Mouse (Mus musculus) adrenal gland (tissue): ENCODE results near the gene Chmp2a.

Experiments
- intact Hi-C: fragments of 180-260 bp; cut with DNase I; formaldehyde crosslinking; loops from one replicate; pipeline ENCODE4 v1.15.1; 2025

Chmp2a gene

DNA sequence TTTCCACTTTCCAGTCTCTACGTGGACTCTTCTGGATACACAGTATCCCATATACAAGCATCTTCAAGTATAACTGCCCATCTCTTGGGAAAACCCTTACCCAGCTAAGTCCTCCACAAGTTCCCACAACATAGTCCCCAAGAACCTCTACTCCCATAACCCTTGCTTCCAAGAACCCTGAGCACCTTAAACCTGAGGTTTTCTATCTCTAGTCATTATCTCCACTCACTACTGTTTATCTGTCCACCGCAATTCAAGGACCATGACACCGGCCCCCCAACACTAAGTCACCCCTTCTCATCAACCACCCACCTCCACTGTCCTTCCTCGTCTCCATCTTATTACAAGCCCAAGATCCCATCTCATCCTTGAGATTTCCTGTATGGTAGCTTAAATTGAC is 2.2 kb upstream of the Chmp2a start:
- intact Hi-C loops = no loop called here

DNA sequence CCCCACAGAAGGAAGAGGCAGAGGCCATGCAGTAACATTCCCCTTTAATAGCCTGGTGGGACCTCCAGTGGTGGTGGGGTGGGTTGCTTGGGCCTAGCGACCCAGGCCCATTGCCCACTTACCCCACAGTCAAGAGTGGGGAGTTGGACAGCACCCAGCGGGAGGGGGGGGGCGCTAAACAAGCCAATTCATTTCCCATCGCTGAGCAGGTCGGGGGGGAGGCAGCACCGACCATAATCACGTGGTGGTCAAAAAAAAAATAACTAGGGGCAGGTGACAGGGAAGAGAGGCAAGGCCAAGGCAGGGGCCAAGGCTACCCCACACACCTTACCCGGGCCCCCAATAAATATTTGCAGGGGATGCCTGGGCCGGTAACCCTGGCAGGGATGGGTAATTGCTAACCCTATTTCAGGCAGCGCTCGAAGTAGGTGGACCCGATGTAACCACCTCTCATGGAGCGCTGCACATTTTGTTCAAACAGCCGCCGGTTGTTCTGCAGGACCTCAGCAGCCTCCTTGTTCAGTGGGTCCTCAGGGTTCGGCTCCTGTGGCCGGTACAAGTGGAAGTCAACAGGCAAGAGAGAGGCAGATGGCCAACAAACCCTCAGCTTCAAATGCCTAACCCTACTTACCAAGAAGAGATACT is 726 bp upstream of the Chmp2a start:
- intact Hi-C loops = no loop called here

DNA sequence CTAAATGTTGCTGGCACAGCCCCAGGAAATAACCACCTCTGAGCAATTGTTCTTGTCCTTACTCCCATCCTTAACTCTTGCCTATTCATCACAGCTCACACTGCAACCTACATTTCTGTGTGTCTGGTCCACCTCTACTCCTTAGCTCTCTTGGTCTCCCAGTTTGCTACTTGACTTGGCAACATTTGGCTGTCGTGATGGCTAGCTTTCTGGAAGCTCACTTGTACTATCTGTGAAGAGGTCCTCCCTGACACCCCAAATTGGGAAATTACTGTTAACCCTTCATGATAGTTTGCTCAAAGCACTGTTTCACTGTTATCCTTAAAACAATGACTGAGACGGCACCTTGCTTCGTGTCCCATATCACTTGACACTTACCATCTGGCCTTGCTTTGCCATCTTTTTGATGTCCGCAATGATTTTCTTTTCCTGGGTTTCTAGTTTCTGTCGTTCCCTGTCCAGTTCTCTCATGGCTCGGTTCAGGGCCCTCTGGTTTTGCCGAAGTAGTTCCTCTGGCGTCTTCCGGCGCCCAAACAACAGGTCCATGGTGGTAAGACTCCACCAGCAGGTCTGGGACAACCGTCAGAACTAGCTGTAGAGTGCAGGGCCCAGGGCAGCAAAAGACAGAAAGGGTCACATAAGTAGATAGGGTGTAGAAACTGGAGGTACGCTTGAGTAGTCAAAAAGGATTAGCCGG is 1.0 kb downstream of the Chmp2a start:
- intact Hi-C loops = no loop called here

DNA sequence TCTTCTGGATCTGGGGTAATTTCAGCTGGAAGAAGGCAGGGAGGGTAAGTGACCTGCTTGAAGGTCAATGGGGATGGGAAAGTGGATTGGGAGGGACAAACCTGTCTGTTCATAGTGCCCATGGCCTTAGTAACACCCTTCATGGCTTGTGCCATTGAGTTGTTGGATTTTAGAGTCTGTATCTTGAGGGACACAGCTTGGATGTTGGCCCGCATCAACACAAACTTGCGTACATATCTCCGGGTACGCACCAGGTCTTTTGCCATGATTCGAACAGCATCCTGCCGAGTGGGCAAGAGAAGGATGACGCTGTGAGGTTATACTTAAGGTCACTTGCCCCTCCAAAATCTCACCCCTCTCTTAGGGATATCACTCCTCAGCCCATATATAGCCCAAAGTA is 2.1 kb downstream of the Chmp2a start:
- intact Hi-C loops = no loop called here

DNA sequence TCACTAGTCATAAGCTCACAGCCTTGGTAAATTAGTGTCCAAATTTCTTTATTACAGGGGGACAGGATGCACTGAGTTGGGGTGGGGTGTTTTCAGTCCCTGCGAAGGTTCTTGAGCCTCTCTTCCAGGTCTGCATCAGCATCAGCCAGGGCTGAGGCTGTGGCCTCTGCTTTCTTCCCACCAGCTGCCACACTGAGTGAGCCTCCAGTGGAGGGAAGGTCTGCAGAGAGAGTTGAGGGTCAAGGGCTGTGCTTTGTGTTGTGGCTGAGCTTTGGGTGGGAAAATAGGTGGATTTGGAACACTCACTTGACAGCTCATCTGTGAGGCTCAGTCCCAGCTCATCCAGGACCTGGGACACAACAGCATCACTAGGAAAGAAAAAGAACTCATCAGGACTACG is 2.6 kb downstream of the Chmp2a start:
- intact Hi-C loops = no loop called here

DNA sequence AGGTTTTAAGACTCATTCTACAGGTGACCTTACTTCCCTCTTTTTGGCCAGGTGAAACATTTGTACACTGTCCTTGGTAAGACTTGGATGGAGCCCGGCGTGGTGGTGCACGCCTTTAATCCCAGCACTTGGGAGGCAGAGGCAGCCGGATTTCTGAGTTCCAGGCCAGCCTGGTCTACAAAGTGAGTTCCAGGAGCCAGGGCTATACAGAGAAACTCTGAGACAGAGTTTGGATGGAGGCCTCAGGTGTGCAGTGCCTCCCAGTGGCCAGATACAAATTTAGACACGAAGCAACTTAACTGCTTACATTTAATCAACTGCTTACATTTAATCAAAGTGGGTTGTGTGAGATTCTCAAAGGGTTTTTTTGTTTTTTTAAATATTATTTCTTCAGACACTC is 3.5 kb downstream of the Chmp2a start:
- intact Hi-C loops = no loop called here

DNA sequence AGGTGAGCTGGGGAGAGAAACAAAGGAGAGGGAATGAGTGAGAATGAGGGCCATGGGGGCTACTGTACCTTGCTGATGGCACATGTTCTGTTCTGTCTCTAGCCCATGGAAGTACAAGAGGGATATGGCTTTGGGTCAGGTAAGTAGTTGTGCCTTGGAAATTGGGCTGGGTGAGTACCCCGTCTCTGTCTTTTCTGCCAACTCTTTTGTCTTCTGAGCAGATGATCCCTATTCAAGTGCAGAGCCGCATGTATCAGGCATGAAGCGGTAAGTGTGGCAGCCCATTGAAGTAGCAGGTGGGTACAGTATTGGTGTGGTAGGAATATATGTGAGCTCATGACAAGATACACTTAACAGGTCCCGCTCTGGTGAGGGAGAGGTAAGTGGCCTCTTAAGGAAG is 5.6 kb downstream of the Chmp2a start:
- intact Hi-C loops = no loop called here

DNA sequence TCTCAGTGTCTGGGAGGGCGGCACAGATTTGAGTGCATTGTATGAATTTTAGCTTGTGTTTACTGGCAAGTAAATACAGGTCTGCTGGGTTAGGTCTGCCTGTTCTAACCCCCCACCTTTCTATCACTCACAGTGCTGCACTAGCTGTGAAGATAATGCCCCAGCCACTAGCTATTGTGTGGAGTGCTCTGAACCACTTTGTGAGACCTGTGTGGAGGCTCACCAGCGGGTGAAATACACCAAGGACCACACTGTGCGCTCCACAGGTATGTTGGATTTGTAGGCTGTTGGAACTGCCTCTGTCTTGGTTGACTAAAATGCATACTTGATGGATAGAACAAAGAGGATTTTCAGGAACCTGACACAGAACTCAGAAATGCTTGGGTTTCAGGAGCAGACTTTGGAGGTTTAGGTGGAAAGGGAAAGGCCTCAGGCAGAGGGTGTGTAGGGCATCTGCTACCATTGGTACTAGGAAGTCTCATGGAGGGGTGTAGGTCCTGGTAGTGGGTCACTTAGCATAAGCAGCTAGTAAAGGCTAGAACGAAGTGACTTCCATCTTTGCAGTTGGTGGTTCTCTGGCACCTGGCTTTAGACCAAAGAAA is 9.0 kb downstream of the Chmp2a start:
- intact Hi-C loops = no loop called here

DNA sequence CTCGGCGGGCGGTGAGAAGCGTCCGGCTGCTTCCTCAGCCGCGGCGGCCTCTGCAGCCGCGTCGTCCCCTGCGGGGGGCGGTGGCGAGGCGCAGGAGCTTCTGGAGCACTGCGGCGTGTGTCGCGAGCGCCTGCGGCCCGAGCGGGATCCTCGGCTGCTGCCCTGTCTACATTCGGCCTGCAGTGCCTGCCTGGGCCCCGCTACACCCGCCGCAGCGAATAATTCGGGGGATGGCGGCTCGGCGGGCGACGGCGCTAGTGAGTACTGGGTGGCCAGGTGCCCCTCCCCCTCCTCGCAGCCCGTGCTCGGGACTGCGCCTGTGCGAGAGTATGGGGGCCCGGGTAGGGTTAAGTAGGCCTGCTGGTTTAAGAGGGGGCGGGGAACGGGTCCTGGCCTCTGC is 9.8 kb downstream of the Chmp2a start:
- intact Hi-C loops = no loop called here

DNA sequence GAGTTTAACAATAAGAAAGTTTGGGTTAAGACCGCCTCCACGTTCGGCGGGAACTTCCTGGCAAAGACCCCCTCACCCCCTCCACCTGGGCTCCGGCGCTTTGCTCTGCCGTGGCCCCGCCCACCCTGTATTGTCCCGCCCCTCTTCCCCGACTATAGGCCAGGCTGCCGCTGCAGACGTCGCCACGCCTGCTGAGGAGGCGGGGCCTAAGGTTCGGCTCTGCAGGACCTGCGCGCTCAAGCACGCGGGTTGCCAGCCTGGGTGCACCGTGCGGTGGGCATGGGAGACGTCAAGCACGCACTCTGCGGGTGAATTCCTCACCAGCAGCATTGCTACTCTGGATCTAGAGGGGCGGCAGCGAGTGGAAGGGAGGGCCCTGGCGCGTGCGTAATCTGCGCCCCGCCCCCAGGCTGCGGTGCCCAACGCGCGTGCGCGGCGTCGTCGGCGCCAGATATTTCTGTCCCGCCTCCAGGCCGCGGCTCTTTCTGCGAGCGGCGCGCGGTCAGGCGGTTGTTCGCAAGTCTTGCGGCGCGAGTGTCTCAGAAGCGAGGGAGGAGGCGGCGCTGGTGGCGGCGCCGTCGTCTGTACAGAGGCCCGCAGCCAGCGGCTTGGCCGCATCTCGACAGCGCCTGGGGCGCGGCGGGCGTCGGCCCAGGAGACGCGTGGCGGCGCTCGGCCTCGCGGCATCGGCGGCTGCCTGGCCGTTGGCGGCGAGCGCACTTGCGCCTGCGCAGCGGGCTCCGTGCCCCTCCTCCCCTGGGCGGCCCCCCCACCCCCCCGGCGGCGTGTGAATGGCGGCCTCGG is 10.5 kb downstream of the Chmp2a start:
- intact Hi-C loops = no loop called here

DNA sequence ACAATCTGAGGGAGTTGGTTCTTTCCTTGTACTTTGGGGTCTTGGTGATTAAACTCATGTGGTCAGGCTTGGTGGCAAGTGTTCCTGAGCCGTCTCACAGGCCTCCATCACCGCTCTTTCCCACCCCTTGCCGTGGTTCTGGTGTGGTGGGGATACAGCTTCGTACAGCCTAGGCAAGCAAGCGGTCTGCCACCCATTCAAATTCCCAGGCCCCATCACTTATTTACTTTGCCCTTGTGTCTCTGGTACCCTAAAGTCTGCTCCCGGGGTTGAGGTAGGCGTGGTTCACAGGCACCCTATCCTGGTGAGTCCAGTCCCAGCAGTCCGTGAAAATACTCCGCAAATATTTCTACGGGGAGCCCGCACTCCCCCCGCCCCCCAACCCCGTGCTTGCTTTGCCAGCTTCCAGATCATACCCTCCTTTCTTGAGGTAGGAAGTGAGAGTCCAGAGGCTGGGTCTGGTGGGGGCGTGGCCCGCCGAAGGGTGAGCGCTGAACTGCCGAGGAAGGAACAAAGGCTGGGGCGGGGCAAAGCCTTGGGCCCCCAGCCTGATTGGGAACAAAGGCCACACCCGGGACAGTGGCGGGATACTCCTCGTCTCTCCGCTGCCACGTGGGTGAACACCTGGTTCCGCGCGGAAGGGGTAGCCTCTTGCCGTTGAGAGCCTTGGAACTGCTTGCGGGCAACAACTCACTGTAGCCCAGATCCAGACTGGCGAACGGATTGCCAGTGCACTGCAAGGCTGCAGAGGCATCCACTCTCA is 11.7 kb downstream of the Chmp2a start:
- intact Hi-C loops = no loop called here

DNA sequence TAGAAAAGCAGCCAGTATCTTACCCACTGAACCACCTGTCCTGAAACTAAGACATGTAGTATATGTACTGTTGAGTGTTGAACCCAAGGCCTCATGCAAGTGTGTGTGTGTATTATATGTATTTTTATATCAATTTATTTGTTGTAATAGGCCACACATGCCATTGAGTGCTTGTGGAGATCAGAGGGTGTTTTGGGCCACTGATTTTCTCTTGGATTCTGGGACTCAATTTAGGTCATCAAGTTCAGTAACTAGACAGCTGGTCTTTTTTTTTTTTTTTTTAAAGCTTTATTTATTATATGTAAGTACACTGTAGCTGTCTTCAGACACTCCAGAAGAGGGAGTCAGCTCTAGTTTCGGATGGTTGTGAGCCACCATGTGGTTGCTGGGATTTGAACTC is 19.4 kb downstream of the Chmp2a start:
- intact Hi-C loops = no loop called here

DNA sequence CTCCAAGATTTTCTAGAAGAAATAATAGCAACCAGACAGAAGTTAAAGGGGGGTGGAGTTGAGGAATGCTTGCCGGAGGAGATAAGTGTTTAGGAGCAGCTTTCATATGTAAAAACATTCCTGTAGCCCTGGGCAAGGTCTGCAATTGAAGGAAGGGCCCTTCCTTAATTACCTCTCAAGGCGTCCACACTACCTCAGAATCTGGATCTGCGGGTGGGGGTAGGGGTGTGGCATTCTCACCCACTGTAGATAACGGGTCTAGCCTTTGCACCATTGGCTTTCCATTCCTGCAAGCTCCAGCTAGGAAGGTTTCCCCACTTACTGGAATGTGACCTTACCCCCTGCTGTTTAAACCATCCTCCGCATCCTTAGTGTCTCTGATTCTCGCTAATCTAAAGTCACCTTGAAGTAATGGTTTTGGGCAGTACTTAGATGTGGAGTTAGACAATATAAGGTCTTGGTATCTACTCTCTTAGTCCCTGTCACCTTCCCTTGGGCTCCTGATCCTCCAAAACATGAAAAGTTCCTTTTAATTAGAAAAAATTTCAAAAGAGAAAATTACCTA is 20.2 kb downstream of the Chmp2a start:
- intact Hi-C loops = no loop called here

DNA sequence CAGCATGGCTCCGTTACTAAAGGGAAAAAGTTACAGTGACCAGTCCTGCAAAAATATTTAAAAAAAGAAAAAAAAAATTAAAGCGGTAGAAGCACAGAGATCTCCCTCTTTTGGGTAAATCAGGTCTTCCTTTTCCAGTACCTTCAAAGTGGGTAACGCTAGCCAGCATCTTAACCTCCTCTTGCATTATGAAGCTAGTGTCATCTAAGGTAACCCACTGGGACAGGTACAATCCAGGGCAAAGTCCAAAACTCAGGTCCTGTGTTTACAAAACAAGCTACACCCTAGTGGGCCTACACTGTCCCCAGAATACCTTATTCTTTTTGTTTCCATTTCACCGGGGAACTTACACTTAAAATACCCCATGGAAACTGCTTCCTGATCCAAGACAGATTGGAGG is 20.9 kb downstream of the Chmp2a start:
- intact Hi-C loops = no loop called here

DNA sequence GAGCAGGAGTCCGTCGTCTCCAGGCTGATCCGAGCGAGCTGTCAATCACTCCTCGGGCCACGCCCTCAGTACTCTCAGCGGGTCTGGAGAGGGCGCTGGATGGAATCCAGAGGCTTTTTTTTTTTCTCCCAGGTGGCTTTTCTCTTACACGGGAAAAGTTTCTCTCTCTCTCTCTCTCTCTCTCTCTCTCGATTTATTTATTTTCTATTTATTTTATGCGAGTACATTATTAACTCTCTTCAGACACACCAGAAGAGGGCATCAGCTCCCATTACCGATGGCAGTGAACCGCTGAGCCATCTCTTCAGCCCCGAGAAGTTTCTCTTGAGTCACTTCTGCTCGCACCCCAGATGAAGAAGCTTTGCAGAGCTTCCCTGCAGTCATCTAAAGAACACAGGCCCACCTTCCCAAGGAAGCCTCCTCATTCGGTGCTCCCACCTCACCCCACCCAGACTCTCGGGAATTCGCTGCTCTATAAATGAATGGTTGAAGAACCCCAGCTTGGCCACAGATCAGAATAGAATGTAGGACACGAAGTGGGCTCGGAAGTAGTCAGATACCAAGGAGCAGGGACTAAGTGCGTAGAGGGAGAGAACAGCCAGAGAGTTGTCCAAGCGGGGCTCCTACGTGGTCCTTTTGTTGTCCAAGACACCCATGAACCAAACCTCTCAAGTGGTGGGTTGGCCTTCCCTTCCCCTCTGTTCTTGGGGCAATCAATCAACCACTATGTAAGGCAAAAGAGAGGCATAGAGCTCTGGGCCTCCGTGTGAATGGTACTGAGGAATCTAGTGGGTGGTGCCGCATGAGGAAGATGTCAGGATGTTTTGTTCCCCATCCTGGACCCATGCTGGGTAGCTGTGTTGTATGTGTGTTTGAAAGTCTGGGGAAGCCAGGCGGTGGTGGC is 24.4 kb downstream of the Chmp2a start, which contains the start of gene Zbtb45:
Gene Zbtb45 (minus strand): TSS at position 30 of the 904 bp plus-strand sequence.
- intact Hi-C loops = no loop called here

DNA sequence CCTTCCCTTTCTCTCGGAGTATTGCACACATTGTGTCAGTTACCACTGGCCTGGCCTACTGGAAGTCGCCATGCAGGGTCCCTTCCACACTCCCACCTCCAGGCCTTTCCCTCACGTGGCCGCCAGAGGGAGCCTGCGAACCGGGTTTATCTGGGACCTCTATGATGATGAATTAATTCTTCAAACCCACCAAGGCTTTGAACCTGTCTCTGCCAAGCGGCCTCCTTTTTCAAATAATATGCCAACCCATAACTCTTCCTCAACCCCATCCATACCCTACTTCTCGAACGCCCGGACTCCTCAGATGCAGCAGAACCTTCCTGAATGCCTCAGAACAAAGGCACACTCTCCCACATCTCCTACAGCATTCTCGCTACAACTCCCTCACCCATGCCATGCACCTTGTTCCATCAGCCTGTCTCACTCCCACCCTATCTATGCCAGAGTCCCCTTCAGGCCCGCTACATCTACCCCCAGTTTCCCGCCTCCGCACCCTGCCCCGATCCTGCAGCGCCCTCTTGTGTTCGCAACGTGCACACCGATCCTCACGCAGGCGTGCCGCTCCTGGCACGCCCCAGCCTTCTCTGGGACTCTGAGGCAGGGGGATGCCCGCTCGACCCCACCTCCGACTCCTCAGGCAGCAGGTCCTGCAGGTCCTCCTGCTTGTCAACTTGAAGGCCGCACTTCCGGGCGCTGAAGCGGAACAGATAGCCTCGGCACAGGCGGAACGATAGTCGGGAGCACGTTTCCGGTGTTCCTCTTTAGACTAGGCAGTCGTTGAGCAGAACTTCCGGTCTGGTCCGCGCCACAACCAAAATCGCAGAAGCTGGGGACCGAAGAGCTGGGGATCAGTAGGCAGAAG is 25.2 kb downstream of the Chmp2a start:
- intact Hi-C loops = loop anchor here (2.0 to 5.0 kb wide), 2 partner anchors 37 to 97 kb away; no protein-coding TSS in a partner anchor

DNA sequence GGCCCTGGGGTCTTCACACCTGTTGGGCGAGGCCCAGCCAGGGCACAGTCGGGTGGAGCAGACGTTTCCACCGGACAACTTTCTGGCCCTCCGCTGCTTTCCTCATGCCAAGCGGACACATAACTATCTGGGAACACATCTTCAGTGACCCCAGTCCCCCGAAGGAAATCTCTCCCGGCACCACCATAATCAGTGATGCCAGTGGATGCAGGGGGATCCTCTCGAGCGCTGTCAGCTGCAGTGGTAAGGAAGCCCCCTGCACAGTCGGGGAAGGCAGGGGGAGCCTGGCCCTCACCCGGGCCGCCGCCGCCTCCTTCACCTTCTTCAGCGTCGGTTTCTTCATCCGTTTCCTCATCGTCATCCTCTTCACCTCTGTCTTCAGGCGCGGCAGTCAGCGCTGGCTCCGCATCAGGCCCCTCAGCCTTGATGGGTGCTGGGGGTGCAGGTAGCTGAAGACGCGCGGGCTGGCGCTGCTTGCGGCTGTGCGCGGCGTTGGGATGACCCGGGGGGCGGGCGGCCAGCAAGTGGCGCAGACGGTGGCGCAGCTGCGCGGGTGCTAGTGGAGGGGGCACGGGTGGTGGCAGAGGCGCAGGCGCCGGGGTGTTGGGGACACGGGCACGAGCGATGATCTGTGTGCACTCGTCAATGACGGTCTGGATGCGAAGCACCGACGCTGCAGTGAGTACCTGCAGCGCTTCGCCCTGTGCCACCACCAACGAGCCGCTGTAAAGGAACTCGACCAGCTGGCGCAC is 27.1 kb downstream of the Chmp2a start:
- intact Hi-C loops = loop anchor here (2.0 to 5.0 kb wide), 2 partner anchors 39 to 95 kb away; no protein-coding TSS in a partner anchor

DNA sequence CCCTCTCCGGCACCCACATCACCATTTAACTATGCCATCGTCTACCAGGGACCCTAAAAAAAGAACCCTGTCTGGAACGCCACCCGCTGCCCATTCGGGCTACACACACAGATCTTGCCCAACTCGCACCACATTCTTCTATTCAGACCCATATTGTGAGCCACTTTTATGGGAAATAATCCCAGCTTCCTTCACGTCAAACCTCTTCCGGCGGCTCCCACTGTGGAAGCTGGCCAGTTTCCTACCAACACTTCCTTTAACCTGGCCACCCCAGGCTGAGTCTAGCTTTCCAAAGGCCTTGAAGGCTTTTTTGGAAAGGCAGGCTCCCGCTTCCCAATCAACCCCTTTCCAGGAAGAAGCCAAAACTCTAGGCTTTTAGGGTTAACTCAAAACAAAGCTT is 28.1 kb downstream of the Chmp2a start:
- intact Hi-C loops = loop anchor here (5.0 kb wide), 1 partner anchor 94 kb away; no protein-coding TSS in a partner anchor
